Mouse (Mus musculus): ENCODE measurements around the gene Glis3. TPM values are rescaled to one million over a fixed set of nuclear protein-coding genes. Genes with fewer than 3 reads are reported as not detected.

The Glis3 gene
- total RNA-seq, 2 experiments from 2014 or later, result 2.1 to 2.8 TPM

GRCm38 (mm10) chr19:28591736-28592477, 88.0 kb downstream of the Glis3 start:
- no peak for DNase-seq

GRCm38 (mm10) chr19:28580499-28580898, 99.4 kb downstream of the Glis3 start:
- no peak for DNase-seq

DNA sequence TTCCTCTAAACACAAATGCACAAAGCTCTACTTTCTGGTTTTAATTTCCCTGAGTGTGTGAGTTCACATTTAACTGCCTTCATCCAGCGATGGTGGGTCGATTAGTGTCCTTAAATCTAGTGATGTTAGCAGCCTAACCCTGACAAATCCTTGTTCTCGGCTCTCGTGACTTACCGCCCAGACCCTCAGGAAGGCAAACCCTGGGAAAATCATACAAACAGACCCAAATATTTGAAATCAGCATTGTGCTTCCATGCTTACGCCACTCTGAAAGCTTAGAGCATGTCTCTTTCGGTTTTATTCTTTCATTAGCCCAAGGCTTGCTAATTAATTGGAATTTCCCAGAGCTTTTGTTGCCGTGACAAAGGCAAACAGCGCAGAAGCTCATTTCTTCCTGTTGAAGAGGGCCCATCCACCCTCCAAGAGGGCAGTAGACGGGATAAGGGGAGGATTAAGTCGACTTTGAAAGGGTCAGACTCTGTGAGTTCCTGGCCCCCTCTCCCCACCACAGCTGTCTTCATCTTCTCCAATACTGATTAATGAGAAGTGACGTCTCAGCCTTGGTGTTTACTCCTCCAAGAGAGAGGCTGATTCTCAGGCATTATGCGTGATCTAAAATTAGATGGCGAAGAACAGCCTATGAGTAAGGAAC, 100.0 kb downstream of the Glis3 start:
- no peak for DNase-seq

DNA sequence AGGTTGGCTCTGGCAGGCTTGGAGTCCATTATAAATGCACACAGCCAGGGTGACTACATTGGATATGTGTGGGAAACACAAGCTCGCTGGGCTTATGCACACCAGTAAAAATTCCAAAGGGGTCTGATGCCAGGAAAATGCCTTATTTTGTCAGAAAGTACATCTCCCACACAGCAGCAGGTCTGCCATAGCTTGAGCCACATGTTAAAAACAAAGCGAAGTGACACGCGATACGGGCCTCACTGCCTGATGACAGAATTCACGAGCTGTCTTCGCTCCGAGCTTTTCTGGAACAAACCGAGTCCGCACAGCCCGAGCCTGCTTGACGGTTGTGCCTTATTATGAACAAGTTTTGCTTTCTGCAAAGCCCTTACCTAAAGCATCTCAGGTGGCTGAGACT, 102.9 kb downstream of the Glis3 start:
- DNase-seq, result no peak

DNA sequence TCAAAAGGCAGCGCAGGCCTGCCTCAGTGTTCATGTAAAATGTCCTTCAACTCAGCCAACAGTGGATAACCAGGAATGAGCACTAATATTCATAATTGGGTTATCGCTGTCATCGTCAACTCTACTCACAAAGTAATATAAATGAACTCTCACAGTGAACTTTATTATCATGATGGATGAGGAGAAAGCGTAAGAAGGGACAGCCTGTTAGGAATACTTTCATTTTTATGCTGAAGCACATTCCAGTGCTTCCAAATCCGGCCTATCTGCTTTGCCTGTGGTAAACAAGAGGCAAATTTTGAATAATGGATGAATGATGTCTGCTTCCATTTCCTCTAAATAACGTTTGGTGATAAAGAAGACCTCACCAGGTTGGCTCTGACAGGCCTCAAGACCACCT, 103.3 kb downstream of the Glis3 start:
- no peak for DNase-seq

DNA sequence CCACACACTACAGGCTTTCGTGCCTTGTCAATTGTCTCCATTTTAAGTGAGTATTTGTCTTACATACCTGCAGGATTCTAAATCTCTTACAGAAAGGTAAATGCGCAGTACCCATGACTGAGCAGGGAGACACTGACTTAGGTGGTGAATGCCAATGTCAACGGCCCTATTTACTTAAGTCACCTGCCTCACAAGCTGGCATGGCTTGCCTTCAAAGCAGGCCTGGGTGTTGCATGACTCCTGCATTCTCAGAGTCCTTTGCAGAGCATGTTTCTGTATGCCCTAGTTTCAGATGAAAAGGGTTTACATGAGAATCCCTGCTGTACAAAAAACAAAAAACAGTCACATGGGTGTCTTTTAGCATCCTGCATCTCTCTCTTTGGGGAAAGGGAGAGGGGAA, 106.2 kb downstream of the Glis3 start:
- no peak for DNase-seq

DNA sequence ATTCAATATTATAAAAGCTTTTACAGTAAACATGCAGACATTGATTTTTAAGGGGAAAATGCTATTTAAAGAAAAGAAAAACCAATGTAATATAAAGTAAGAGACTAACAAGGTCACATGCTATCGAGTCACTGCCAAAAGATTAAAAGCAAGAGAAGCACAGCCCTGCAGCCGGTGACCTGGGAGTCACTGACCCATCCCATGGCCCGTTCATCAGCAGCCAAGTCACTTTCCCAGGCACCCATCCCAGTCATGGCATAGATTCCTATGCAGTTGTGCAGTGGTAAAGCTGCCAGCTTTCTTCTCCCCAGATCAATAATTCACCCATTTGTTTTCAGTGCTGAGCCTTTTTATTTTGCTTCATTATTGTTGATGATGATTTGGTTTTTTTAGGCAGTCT, 110.0 kb downstream of the Glis3 start:
- DNase-seq, result no peak

DNA sequence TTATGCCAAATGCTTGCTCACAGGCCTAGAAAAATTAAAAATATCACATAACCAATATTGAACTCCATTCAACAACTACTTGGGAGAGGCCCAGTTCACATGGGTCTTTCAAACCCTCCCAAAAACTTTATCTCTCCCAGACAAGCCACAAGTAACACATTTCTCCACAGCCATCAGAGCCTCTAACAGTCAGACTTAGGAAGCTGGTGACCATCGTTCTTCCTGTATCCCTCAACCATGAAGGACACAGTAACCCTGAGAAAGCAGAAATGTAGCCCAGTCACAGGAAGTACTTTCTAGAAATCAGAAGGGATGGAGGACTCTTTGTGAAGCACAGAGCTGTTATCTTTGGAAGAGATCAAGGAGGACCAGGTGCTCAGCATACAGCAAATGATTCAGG, 112.8 kb downstream of the Glis3 start:
- DNase-seq, result no peak

- no peak for DNase-seq
Measured at GRCm38 (mm10) chr19:28566554-28566953, 113.3 kb downstream of the Glis3 start.

- no peak for DNase-seq
Measured at GRCm38 (mm10) chr19:28561697-28562002, 118.2 kb downstream of the Glis3 start.

DNA sequence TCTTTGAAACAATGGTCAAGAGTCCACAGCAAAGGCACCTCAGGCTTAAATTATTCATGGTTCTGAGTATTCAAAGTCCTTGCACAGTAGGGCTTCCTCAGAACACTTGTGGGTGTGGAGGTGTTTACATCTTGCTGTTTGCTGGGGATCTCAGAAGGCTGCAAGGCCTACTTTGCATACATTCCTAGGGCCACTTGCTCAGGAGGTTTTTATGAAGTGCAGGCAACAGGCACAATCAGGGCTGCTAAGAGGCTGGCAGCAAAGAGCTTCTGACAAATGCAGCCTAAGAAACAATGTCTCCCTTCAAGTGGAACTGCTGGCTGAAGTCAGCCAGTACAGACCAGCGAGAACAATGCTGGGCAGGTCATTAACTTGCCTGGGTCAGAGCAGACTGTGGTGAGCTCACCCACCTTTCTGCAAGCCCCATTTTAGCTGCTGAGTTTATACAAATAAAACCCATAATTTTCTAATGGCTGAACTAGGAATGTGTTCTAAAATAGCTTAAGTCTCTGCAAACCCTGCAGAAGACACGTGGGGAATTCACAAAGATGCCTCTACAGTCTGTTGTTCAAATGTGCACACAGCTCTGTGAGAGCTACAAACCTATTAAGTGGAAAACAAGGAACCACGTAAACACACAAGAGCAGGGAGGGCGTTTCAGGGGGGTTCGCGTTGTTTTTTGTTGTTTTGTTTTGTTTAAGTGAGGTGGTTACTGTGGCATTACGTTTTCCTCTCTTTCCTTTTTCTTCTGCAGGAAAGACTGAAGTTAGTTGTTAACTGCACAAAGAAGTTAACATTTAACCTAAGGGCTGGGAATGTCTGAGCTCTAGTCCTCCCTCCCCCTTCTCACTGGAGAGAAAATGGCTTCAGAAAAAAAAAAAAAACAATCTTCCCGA, 118.8 kb downstream of the Glis3 start:
- DNase-seq, result no peak

DNA sequence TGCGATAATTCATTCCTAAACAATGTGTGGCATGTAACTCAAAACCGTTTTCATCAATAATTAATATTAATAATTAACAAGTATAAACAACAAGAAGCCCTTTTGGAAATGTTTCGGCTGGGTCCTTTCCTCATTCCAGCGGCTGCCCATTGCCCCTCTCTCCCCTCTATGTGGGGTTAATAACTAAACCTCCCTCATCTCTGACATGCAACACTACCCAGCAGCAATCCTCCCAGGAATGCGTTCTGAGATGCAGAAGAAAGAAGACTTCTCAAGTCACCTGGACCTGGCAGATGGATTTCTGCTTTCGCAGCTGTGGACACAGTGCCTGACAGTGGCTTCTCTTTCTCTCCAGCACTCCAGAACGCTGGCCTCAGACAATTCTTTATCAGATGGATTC, 120.0 kb downstream of the Glis3 start:
- DNase-seq, result no peak

DNA sequence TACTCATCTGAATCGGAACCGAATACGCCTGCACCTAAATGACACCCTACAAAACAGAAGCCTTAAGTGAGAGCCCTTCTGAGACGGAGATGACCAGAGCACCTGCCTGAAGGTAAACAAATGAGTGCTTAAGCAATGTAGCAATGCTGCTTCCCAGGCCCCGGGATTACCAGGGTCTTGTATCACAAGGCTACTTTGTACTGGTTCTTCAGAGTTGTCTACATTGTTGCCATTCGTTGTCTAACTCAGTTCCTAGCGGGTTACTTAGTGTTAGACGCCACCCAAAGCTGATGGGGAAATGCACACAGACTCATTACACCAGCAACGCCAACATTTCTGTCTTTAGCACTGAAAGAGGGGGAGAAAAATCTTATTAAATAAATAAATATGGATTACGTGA, 120.5 kb downstream of the Glis3 start:
- DNase-seq, result no peak

DNA sequence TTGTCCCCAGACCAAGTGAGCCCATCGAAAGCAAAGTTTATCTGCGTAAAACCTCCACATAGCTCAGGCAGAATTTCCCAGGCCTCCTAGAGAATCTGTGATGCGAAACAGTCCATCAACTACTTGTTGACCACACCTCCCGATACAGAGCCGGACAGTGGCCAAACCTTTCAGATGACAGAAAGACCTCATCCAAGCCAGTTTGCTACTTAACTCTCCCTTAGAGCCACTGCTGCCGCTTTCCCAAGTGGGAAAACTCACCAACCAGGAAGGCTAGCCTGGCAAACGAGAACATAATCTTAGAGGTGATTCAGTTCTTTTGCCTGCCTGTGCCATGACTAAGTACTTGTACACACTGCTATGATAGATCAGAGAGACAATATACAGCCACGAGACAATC, 121.2 kb downstream of the Glis3 start:
- DNase-seq, result no peak

- no peak for DNase-seq
Measured at GRCm38 (mm10) chr19:28557559-28558328, 122.1 kb downstream of the Glis3 start.

DNA sequence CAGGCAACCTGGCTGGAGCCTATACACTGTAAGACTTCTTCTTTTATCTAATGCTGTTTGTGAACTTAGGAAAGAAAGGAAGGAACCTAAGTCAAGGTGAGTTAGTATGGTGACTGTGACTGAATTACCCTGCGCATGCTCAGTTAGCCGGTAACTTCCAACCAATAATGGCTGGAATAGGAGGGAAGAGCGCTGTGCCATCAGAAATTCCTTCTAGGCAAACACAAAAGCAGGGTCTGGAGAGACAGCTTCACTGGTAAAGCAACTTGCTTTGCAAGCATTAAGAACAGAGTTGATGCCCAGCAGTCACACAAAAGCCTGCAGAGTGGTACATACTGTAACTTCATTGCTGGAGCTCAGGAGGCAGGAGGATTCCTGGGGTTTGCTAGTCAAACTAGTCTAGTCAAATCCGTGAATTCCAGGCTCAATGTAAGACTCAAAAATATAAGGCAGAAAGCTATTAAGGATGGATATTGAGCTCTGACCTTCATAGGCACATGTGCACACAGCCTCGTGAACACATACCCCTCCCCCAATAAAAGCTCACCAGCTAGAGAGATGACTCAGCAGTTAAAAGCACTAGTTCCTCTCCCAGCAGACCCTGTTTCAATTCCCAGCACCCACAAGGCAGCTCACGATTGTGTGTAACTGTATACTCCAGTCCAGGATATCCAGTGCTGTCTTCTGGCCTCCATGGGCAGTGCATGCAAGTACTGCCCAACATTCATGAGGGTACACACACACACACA, 124.5 kb downstream of the Glis3 start:
- no peak for DNase-seq

- no peak for DNase-seq
Measured at GRCm38 (mm10) chr19:28550611-28551010, 129.3 kb downstream of the Glis3 start.

- no peak for DNase-seq
Measured at GRCm38 (mm10) chr19:28546933-28547332, 132.9 kb downstream of the Glis3 start.

GRCm38 (mm10) chr19:28545493-28545892, 134.4 kb downstream of the Glis3 start:
- DNase-seq, result no peak

- DNase-seq, result no peak
Measured at GRCm38 (mm10) chr19:28538813-28539212, 141.1 kb downstream of the Glis3 start.

DNA sequence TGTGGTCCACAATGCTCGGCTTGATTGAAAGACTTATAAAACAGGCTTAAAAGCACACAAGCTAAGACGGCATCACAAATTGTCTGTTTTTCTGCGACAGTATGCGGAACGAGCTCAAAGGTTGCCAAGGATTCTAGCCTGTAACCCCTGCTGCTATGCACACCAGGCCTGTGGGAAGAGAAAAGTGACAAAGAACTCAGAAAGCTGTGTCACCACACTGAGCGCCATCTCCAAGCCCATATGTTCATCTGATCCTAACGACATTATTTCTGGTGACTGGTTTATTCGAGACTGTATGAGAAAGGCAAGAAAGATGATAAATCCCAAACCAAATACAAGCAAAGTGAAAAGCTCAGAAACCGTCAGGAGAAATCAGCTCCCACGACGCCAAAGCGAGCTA, 144.9 kb downstream of the Glis3 start:
- no peak for DNase-seq

- DNase-seq, result no peak
Measured at GRCm38 (mm10) chr19:28533576-28533975, 146.3 kb downstream of the Glis3 start.

Measured in gastrocnemius, postnatal 10 days (tissue).